ENCODE assay signal across 8 mouse cellular contexts in genomic region chr11:70237457-70238167, GRCm38 (mm10). TPM values are rescaled to one million over a fixed set of nuclear protein-coding genes. Genes with fewer than 3 reads are reported as not detected.
A peak's percentile ranks its signal among the peaks of the same experiment; 100 is the strongest.
DNase-seq lines count a peak whose midpoint lies in the region; ATAC-seq lines count a peak whose summit lies in the region.

Gene 0610010K14Rik (minus strand): TSS chr11:70237914.

- under 1% methylated on average over 70 of the region's 70 CpGs for WGBS in heart, embryonic 13.5 days
- WGBS in liver, embryonic 13.5 days (ENCODE audit: insufficient replicate concordance), result under 1% methylated on average over 68 of the region's 70 CpGs
- under 1% methylated on average over 69 of the region's 70 CpGs for WGBS in stomach, embryonic 16.5 days

- peak within 1 kb of the TSS; percentile 95 for H3K9ac ChIP-seq in heart, embryonic 13.5 days
- peak within 1 kb of the TSS; percentile 97 for H3K9ac ChIP-seq in liver, embryonic 13.5 days
- H3K9ac ChIP-seq in stomach, embryonic 16.5 days (ENCODE audit: low read length), result peak within 1 kb of the TSS; percentile 91

- peak; percentile 96 for DNase-seq in CD4-positive helper T cell, adult 2 months (ENCODE audit: low read depth, low spot score)
- peak; percentile 93 for DNase-seq in brain, embryonic 18.5 days (ENCODE audit: low read depth, low spot score)
- peak; percentile 98 for DNase-seq in kidney, postnatal 14 days
- DNase-seq in liver, embryonic 13.5 days, result peak; percentile 97
- peak; percentile 98 for DNase-seq in neural tube, embryonic 10.5 days (ENCODE audit: extremely low spot score, low spot score)

- H3K4me1 ChIP-seq in heart, embryonic 13.5 days, result peaks cover 41% of the 10 kb centered on the region
- peaks cover 60% of the 10 kb centered on the region for H3K4me1 ChIP-seq in liver, embryonic 13.5 days (replicated peaks)
- H3K4me1 ChIP-seq in stomach, embryonic 16.5 days (ENCODE audit: control insufficient read depth, insufficient read depth, low read length), result peaks cover 17% of the 10 kb centered on the region

- ATAC-seq in erythroid progenitor cell, adult 5-6 weeks (replicated peaks; ENCODE audit: low FRiP score, poor library complexity, severe bottlenecking), result peak; percentile 85
- ATAC-seq in heart, embryonic 13.5 days (ENCODE audit: extremely low read depth, insufficient number of reproducible peaks, low FRiP score, low TSS enrichment), result peak; percentile 93
- ATAC-seq in liver, embryonic 13.5 days (ENCODE audit: low read depth), result peak; percentile 90
- ATAC-seq in stomach, embryonic 16.5 days (ENCODE audit: insufficient read depth, low FRiP score), result peak; percentile 95

- no peaks in the 10 kb centered on the region for H3K9me3 ChIP-seq in heart, embryonic 13.5 days
- H3K9me3 ChIP-seq in liver, embryonic 13.5 days (replicated peaks), result no peaks in the 10 kb centered on the region
- H3K9me3 ChIP-seq in stomach, embryonic 16.5 days (replicated peaks; ENCODE audit: control insufficient read depth, low read length), result no peaks in the 10 kb centered on the region

- H3K4me2 ChIP-seq in heart, embryonic 13.5 days, result peak within 1 kb of the TSS; percentile 77
- H3K4me2 ChIP-seq in liver, embryonic 13.5 days, result peak within 1 kb of the TSS; percentile 95
- peak within 1 kb of the TSS; percentile 98 for H3K4me2 ChIP-seq in stomach, embryonic 16.5 days (ENCODE audit: low read depth, low read length)

- H3K27me3 ChIP-seq in heart, embryonic 13.5 days (replicated peaks), result no peaks in the 10 kb centered on the region
- H3K27me3 ChIP-seq in liver, embryonic 13.5 days, result no peaks in the 10 kb centered on the region
- H3K27me3 ChIP-seq in stomach, embryonic 16.5 days (ENCODE audit: control insufficient read depth, insufficient read depth, low read length), result no peaks in the 10 kb centered on the region

- H3K27ac ChIP-seq in heart, embryonic 13.5 days (replicated peaks), result peak within 1 kb of the TSS; percentile 93
- H3K27ac ChIP-seq in liver, embryonic 13.5 days, result peak within 1 kb of the TSS; percentile 96
- peak within 1 kb of the TSS; percentile 94 for H3K27ac ChIP-seq in stomach, embryonic 16.5 days (ENCODE audit: low read length)

- H3K36me3 ChIP-seq in heart, embryonic 13.5 days, result peaks cover 17% of the 10 kb centered on the region
- H3K36me3 ChIP-seq in liver, embryonic 13.5 days, result peaks cover 20% of the 10 kb centered on the region
- no peaks in the 10 kb centered on the region for H3K36me3 ChIP-seq in stomach, embryonic 16.5 days (ENCODE audit: control insufficient read depth, insufficient read depth, low read length)

- peak within 1 kb of the TSS; percentile 72 for H3K4me3 ChIP-seq in heart, embryonic 13.5 days
- H3K4me3 ChIP-seq in liver, embryonic 13.5 days (replicated peaks), result peak within 1 kb of the TSS; percentile 95
- H3K4me3 ChIP-seq in stomach, embryonic 16.5 days (replicated peaks; ENCODE audit: low read length), result peak within 1 kb of the TSS; percentile 86

RNA-seq across cellular contexts. Expression of gene 0610010K14Rik, which starts in this region (rescaled TPM):
- 31.4 and 102 TPM in 2 replicates for total RNA-seq in erythroid progenitor cell, adult 5-6 weeks (2015; ENCODE audit: low replicate concordance)
- total RNA-seq in erythroid progenitor cell, adult 5-6 weeks (2017; ENCODE audit: low replicate concordance), result 14.5 and 24.2 TPM in 2 replicates
- 125 and 137 TPM in 2 replicates for polyA plus RNA-seq in heart, embryonic 13.5 days (2015; fragmentation: Nextera tagmentation; extraction: Ambion mirVana)
- 82.5 and 85.7 TPM in 2 replicates for polyA plus RNA-seq in liver, embryonic 13.5 days (2015; fragmentation: Nextera tagmentation; extraction: Ambion mirVana)
- 119 and 132 TPM in 2 replicates for polyA plus RNA-seq in stomach, embryonic 16.5 days (2015; fragmentation: Nextera tagmentation; extraction: Ambion mirVana)

Comparison
In these comparisons a context has a peak if more than half of its experiments do, and no peak if none do; other contexts are left out.
1. Peak in every context shown above with its lines: DNase-seq, ATAC-seq, H3K4me3 ChIP-seq and H3K27ac ChIP-seq.